Mouse (Mus musculus) limb, embryonic 15.5 days (tissue): ENCODE results near the gene Gm44965. TPM values are rescaled to one million over a fixed set of nuclear protein-coding genes. Genes with fewer than 3 reads are reported as not detected.

ENCODE experiments used
- ATAC-seq: fragments of 200-750 bp; cut with Nextera tagmentation; 2 replicates; pipeline ENCODE4 v1.8.0; 2017; ENCODE audit warnings: low read depth, moderate TSS enrichment; ENCODE audit not compliant: insufficient number of reproducible peaks, low FRiP score, low TSS enrichment
- H3K27ac ChIP-seq: fragments of 300-500 bp; sonication (generic); 2 replicates; pipeline ENCODE4 v1.5.1; 2015; ENCODE audit warnings: moderate library complexity, mild to moderate bottlenecking, inconsistent platforms
- H3K27me3 ChIP-seq: fragments of 300-500 bp; sonication (generic); 2 replicates; pipeline ENCODE4 v1.6.1; 2015; ENCODE audit warnings: inconsistent platforms
- H3K36me3 ChIP-seq: fragments of 300-500 bp; sonication (generic); 2 replicates; pipeline ENCODE4 v1.6.1; 2015; ENCODE audit warnings: inconsistent platforms
- H3K4me1 ChIP-seq: fragments of 300-500 bp; sonication (generic); 2 replicates; pipeline ENCODE4 v1.6.1; 2015; ENCODE audit warnings: inconsistent platforms
- H3K4me2 ChIP-seq: fragments of 300-500 bp; sonication (generic); 2 replicates; pipeline ENCODE4 v1.6.1; 2015; ENCODE audit warnings: mild to moderate bottlenecking, inconsistent platforms
- H3K4me3 ChIP-seq: fragments of 300-500 bp; sonication (generic); 2 replicates; pipeline ENCODE4 v1.5.1; 2015; ENCODE audit warnings: mild to moderate bottlenecking, inconsistent platforms
- H3K9ac ChIP-seq: fragments of 300-500 bp; sonication (generic); 2 replicates; pipeline ENCODE4 v1.6.1; 2015; ENCODE audit warnings: inconsistent platforms
- H3K9me3 ChIP-seq: fragments of 300-500 bp; sonication (generic); 2 replicates; pipeline ENCODE4 v1.6.1; 2016; ENCODE audit warnings: inconsistent platforms
- WGBS: fragments of 180-500 bp; shearing (Covaris S2); methylation state at CpG from one replicate; pipeline ENCODE4 v1.1.7; 2015; 5-methylcytosine and 5-hydroxymethylcytosine counted together
- polyA plus RNA-seq: library from polyadenylated mRNA; unstranded; fragments of >200 nt; fragmentation: Nextera tagmentation; extraction: Ambion mirVana; gene quantifications from 2 replicates; pipeline ENCODE4 v1.2.1, GENCODE M21; 2015

Gm44965 gene
- polyA plus RNA-seq, 1 experiment from 2014 or later, result 1.1 TPM

GRCm38 (mm10) chr6:48628377-48628776, 34.6 kb downstream of the Gm44965 start:
- Histone ChIP-seq H3K4me2 (no peak overlapping the region), H3K4me1 (peaks cover 22% of the 10 kb centered on the region), H3K36me3 (no peaks in the 10 kb centered on the region), H3K27me3 (peaks cover 47% of the 10 kb centered on the region), H3K9ac (no peak overlapping the region), H3K4me3 (no peak overlapping the region), H3K9me3 (no peaks in the 10 kb centered on the region), H3K27ac (no peak overlapping the region)
- 74% methylated on average over 3 of the region's 3 CpGs for WGBS
- no peak for ATAC-seq

DNA sequence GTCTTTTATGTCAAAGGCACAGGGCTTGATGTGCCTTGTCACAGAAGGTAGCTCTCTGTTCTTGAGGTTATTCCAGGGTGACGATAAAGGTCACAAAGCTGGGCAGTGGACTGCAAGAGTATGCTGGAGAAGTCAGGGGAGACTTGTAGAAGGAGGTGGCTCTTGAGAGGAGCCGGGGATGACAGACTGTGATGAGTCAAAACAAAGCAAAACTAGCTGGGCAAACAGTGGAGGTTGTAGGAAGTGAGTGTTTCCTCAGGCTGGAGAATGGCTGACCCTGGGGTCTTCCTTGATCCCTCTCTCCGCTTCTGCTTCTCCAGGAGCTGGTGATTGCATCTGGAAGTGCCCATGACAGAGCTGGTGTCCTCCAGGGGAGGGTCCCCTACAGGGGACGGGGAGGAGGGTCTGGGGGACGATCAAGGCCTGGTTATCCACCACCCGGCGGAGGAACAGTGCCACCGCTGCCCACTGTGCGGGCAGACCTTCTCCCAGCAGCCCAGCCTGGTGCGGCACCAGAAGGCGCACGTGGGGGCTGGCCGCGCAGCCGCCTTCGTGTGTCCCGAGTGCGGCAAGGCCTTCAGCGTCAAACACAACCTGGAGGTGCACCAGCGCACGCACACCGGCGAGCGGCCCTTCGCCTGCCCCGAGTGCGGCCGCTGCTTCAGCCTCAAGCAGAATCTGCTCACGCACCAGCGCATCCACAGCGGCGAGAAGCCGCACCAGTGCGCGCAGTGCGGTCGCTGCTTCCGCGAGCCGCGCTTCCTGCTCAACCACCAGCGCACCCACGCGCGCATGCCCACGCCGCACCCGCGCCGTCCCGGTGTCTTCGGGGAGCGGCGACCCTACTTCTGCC, 35.3 kb downstream of the Gm44965 start:
- Histone ChIP-seq H3K4me1 (peaks cover 22% of the 10 kb centered on the region), H3K27me3 (peaks cover 47% of the 10 kb centered on the region), H3K4me2 (peak overlapping the region; percentile 89), H3K9me3 (no peaks in the 10 kb centered on the region), H3K9ac (peak overlapping the region; percentile 33; the same call in 1 of the 2 replicates), H3K36me3 (no peaks in the 10 kb centered on the region), H3K27ac (no peak overlapping the region), H3K4me3 (peak overlapping the region; percentile 44)
- WGBS, result 15% methylated on average over 54 of the region's 54 CpGs
- ATAC-seq, result no peak

GRCm38 (mm10) chr6:48629661-48630034, 35.9 kb downstream of the Gm44965 start:
- no peaks in the 10 kb centered on the region for H3K36me3 ChIP-seq
- H3K4me3 ChIP-seq, result peak overlapping the region; percentile 44
- no peak overlapping the region for H3K27ac ChIP-seq
- no peaks in the 10 kb centered on the region for H3K9me3 ChIP-seq
- ATAC-seq, result 0 out of 2 replicates have a peak, but pooled peaks have one; percentile 18
- WGBS, result 13% methylated on average over 13 of the region's 13 CpGs
- H3K4me2 ChIP-seq, result peak overlapping the region; percentile 89
- H3K9ac ChIP-seq, result peak overlapping the region; percentile 33; the same call in 1 of the 2 replicates
- peaks cover 22% of the 10 kb centered on the region for H3K4me1 ChIP-seq
- H3K27me3 ChIP-seq, result peaks cover 47% of the 10 kb centered on the region

- no peak for ATAC-seq
- H3K27me3 ChIP-seq, result peaks cover 40% of the 10 kb centered on the region
- no peak overlapping the region for H3K4me2 ChIP-seq
- no peaks in the 10 kb centered on the region for H3K36me3 ChIP-seq
- no peak overlapping the region for H3K9ac ChIP-seq
- H3K4me1 ChIP-seq, result peaks cover 22% of the 10 kb centered on the region
- H3K4me3 ChIP-seq, result no peak overlapping the region
- WGBS, result 83% methylated on average over 8 of the region's 8 CpGs
- no peaks in the 10 kb centered on the region for H3K9me3 ChIP-seq
- no peak overlapping the region for H3K27ac ChIP-seq
Measured at GRCm38 (mm10) chr6:48630831-48631230, 37.1 kb downstream of the Gm44965 start.

DNA sequence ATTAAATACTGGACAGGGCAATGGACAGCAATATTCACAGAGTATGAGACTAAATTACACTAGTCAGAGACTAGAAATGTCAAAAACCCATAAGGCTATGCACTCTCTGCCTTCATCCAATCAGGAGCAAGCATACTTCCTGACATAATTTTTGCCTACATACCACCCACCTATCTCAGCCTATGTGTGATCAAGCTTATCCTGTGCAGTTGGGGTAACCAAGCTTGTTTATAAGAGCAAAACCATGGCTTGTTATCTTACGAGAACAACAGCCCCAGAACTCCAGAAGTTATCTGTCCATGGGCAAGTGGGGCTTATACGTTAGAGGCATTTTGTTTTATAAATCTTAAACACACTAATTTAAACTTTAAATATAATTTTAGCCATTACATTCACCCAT, 41.4 kb downstream of the Gm44965 start:
- Histone ChIP-seq H3K27ac (no peak overlapping the region), H3K27me3 (peaks cover 2% of the 10 kb centered on the region), H3K36me3 (no peaks in the 10 kb centered on the region), H3K9ac (no peak overlapping the region), H3K9me3 (no peaks in the 10 kb centered on the region), H3K4me3 (no peak overlapping the region), H3K4me1 (no peaks in the 10 kb centered on the region), H3K4me2 (no peak overlapping the region)
- no peak for ATAC-seq
- WGBS, result 78% methylated on average over 2 of the region's 2 CpGs

GRCm38 (mm10) chr6:48636515-48636914, 42.8 kb downstream of the Gm44965 start:
- H3K4me3 ChIP-seq, result no peak overlapping the region
- no peaks in the 10 kb centered on the region for H3K9me3 ChIP-seq
- H3K9ac ChIP-seq, result no peak overlapping the region
- WGBS, result 63% methylated on average over 6 of the region's 6 CpGs
- no peak overlapping the region for H3K27ac ChIP-seq
- H3K27me3 ChIP-seq, result no peaks in the 10 kb centered on the region
- H3K4me2 ChIP-seq, result no peak overlapping the region
- H3K4me1 ChIP-seq, result no peaks in the 10 kb centered on the region
- no peak for ATAC-seq
- no peaks in the 10 kb centered on the region for H3K36me3 ChIP-seq

DNA sequence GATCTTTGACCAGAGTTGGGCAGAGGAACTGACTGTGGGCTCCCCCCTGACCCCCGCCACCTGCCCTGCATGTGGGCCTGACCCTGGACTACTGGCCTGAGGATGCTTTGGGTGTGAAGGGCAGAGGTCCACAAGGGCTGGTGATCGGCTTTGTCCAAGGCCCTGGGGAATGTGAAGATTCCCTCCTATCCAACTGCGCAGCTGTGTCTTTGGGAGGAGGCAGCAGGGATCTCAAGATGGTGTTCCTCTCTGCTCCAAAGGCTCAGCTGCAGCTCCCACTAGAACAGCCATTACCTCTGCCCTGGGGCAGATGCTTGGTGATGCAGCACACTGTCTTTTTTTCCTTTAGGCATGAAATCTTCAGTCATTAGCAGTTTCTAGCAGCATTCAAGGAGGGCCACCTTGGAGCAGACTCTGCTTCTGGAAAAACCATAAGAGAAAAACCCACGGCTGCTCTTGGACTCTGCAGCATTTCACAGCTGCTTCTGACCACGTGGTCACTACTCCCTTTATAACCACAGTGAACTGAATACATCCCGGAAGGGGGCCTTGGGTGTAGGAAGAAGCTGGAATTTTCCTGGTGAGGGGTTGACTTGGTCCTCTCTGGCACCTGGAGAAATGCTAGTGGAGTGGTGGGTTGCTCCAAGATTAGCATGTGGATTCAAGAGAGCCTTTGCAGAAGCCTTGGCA, 44.2 kb downstream of the Gm44965 start:
- H3K36me3 ChIP-seq, result no peaks in the 10 kb centered on the region
- no peak overlapping the region for H3K27ac ChIP-seq
- H3K27me3 ChIP-seq, result no peaks in the 10 kb centered on the region
- no peak for ATAC-seq
- H3K4me2 ChIP-seq, result no peak overlapping the region
- no peak overlapping the region for H3K4me3 ChIP-seq
- H3K9ac ChIP-seq, result no peak overlapping the region
- H3K4me1 ChIP-seq, result no peaks in the 10 kb centered on the region
- no peaks in the 10 kb centered on the region for H3K9me3 ChIP-seq
- 59% methylated on average over 6 of the region's 6 CpGs for WGBS

DNA sequence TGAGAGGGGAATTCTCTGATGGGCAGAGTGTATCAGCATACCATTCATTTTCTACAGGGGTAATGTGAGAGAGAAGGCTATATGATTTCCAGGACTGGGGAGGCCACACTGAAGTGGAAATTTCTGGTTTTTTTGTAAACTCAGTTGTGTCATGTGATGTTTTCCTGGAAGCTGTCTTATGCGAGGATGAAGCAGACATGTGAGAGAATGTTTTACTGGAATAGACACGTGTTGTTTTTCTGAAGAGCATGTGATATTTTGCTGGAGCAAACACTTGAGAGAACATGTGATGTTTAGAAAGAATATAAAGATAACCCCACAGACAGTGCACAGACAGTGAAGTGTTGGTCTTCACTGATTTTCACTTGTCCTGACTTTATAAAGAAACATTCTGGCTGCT, 44.8 kb downstream of the Gm44965 start:
- ATAC-seq, result no peak
- no peak overlapping the region for H3K9ac ChIP-seq

DNA sequence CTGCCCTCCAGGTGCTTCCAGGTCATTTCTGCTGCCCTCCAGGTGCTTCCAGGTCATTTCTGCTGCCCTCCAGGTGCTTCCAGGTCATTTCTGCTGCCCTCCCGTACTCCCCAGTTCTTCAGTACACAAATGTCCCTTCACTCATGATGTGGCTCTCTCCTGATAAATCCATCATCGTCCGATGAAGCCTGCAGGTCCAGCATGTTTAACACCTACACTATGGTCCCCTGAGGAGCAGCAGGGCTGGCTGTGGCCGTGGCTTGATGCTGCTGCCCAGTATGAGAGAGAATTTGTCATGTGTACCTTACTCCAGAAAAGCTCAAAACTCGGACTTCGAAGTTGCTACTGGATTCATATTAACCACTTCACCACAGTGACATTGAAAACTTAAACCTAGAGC, 47.6 kb downstream of the Gm44965 start:
- no peak overlapping the region for H3K9ac ChIP-seq
- no peak overlapping the region for H3K4me2 ChIP-seq
- no peak overlapping the region for H3K27ac ChIP-seq
- H3K4me1 ChIP-seq, result no peaks in the 10 kb centered on the region
- no peaks in the 10 kb centered on the region for H3K27me3 ChIP-seq
- ATAC-seq, result no peak
- H3K4me3 ChIP-seq, result no peak overlapping the region
- no peaks in the 10 kb centered on the region for H3K9me3 ChIP-seq
- H3K36me3 ChIP-seq, result no peaks in the 10 kb centered on the region
- 59% methylated on average over 6 of the region's 6 CpGs for WGBS

More for the DNA sequence above, 44.8 kb downstream of the Gm44965 start:
- no peak overlapping the region for H3K27ac ChIP-seq
- no peaks in the 10 kb centered on the region for H3K36me3 ChIP-seq
- H3K4me1 ChIP-seq, result no peaks in the 10 kb centered on the region
- no peaks in the 10 kb centered on the region for H3K27me3 ChIP-seq
- H3K9me3 ChIP-seq, result no peaks in the 10 kb centered on the region
- 68% methylated on average over 2 of the region's 2 CpGs for WGBS
- no peak overlapping the region for H3K4me3 ChIP-seq
- H3K4me2 ChIP-seq, result no peak overlapping the region

DNA sequence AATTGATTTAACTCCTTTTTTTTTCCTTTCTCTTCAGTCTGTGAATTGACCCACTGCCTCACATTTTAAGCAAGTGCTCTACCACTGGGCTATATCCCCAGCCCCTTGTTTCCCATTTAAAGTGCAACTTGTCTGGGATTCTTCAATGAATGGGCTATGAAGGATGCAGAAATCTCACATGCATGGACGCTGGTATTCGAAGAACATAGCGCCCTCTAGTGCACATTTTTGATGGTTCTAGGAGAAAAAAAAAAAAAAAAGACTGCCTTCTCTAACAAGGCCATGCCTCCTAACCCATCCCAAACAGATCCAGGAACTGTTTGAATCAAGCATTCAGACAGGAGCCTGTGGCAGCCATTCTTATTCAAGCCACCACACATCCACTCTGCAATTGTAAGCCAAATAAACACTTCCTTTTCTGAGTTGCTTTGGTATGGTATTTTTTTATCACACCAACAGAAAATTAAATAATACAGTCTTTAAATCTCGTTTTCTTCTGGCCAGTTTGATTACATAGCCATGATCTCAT, 49.1 kb downstream of the Gm44965 start:
- no peak for ATAC-seq
- H3K4me3 ChIP-seq, result no peak overlapping the region
- 18% methylated on average over 4 of the region's 4 CpGs for WGBS
- H3K4me1 ChIP-seq, result no peaks in the 10 kb centered on the region
- H3K9me3 ChIP-seq, result no peaks in the 10 kb centered on the region
- H3K36me3 ChIP-seq, result no peaks in the 10 kb centered on the region
- no peak overlapping the region for H3K4me2 ChIP-seq
- H3K27ac ChIP-seq, result no peak overlapping the region
- no peaks in the 10 kb centered on the region for H3K27me3 ChIP-seq
- no peak overlapping the region for H3K9ac ChIP-seq

DNA sequence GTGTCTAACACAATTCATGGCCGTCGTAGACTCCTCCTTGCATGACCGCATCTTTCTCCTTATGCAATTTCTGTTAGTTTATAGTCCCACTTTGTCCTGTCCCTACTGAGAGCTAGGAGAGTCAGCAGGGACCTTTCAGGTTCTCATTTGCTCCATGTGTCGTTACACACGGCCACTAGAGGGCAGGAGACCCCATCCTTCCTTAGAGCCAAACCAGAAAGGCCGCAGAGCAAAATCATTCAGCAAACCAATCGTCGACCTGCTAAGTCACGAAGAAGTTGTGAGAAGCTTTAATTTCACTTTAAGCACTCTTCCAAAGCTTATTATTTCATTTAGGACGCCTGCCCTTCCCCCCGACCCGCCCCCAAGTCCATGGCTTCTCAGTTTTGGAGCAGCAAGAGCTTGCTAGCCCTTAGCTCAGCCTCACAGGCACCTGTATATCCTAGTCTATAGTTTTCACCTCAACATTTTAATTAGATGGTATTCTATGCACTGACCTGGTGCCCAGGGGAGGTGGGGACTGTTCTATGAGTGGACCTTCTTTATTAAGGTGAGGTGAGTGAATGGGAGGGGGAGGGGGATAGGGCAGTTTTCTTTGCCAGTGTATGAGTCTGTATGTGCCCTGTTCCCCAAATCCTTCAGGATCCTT, 52.0 kb downstream of the Gm44965 start:
- 9% methylated on average over 12 of the region's 12 CpGs for WGBS
- no peak for ATAC-seq
- Histone ChIP-seq H3K27me3 (no peaks in the 10 kb centered on the region), H3K36me3 (no peaks in the 10 kb centered on the region), H3K9ac (no peak overlapping the region), H3K4me3 (no peak overlapping the region), H3K4me2 (no peak overlapping the region), H3K4me1 (no peaks in the 10 kb centered on the region), H3K9me3 (no peaks in the 10 kb centered on the region), H3K27ac (no peak overlapping the region)

GRCm38 (mm10) chr6:48646309-48646690, 52.6 kb downstream of the Gm44965 start:
- 82% methylated on average over 4 of the region's 4 CpGs for WGBS
- Histone ChIP-seq H3K9me3 (no peaks in the 10 kb centered on the region), H3K4me2 (no peak overlapping the region), H3K36me3 (no peaks in the 10 kb centered on the region), H3K27me3 (no peaks in the 10 kb centered on the region), H3K27ac (no peak overlapping the region), H3K9ac (no peak overlapping the region), H3K4me3 (no peak overlapping the region), H3K4me1 (no peaks in the 10 kb centered on the region)
- ATAC-seq, result no peak
